Mouse (Mus musculus) testis, postnatal 14 days (tissue): ENCODE data around the gene Zfp870.
"Not testable (repeated sequence)": the region's sequence is repeated elsewhere in the genome, so short reads cannot be mapped to it uniquely, and the experiment has no call there.

ENCODE experiments used
- DNase-seq: peaks from one replicate; pipeline ENCODE4 v3.0.0; 2021; ENCODE audit warnings: low spot score

Gene Zfp870

GRCm38 (mm10) chr17:32871483-32871882 is 20.0 kb downstream of the Zfp870 start:
- DNase-seq = no peak

GRCm38 (mm10) chr17:32867266-32867665 is 24.2 kb downstream of the Zfp870 start:
- not testable (repeated sequence) for DNase-seq

- not testable (repeated sequence) for DNase-seq
These were observed 34.7 kb downstream of the Zfp870 start for GRCm38 (mm10) chr17:32856713-32857112.

- no peak for DNase-seq
These were observed 39.9 kb downstream of the Zfp870 start for GRCm38 (mm10) chr17:32851581-32851980.

GRCm38 (mm10) chr17:32841388-32841787 is 50.1 kb downstream of the Zfp870 start:
- no peak for DNase-seq

- peak; percentile 48 for DNase-seq
These were observed 52.2 kb downstream of the Zfp870 start for GRCm38 (mm10) chr17:32839083-32839802.

GRCm38 (mm10) chr17:32830418-32830782 is 61.0 kb downstream of the Zfp870 start:
- no peak for DNase-seq

GRCm38 (mm10) chr17:32829540-32830417 is 61.7 kb downstream of the Zfp870 start, which contains the start of gene Zfp799:
TSS of gene Zfp799 (minus strand) at chr17:32830261.
- peak; percentile 71 for DNase-seq
